8 mouse cellular contexts compared by ENCODE assay signal in the genomic region with DNA sequence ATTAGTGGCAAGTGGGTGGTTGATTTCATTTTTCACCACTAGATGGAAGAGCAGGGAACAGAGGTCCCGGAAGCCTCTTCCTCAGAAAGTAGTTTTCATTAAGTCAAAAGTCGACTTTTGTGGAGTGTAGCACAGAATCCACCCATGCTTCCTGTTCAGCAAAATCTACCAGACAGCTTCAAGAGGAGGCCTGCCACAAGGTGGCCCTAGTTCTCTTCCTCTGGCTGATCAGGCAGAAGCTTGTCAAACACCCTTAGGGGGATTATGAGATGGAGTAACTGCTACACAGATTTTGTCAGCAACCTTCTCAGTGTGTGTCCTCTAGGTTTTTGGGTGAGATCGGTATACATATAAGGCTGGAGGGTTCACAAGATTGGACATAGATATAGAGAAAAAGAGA. TPM values are rescaled to one million over a fixed set of nuclear protein-coding genes. Genes with fewer than 3 reads are reported as not detected.
DNase-seq lines count a peak whose midpoint lies in the region; ATAC-seq and TF ChIP-seq lines count a peak whose summit lies in the region.

No protein-coding gene starts in this region.

- DNase-seq in hindbrain, postnatal 0 days (ENCODE audit: low spot score): no peak
- DNase-seq in hindbrain, embryonic 10.5 days (ENCODE audit: low spot score): no peak
- peak; percentile 52 for DNase-seq in NIH3T3 (ENCODE audit: low read depth)
- DNase-seq in heart, postnatal 0 days (ENCODE audit: low spot score): peak; percentile 21
- peak; percentile 31 to 50 for DNase-seq in lung, postnatal 4 days
- no peak for DNase-seq in ovary, postnatal 10 days (ENCODE audit: low spot score)
- no peak for DNase-seq in left cerebral cortex, adult 9 months (ENCODE audit: low spot score in 2 of 2)
- no peak for DNase-seq in urinary bladder, postnatal 14 days (ENCODE audit: low spot score)

- ATAC-seq in hindbrain, postnatal 0 days: no peak
- no peak for ATAC-seq in heart, postnatal 0 days (ENCODE audit: insufficient read depth, low read depth)

- no peak overlapping the region for H3K27ac ChIP-seq in hindbrain, postnatal 0 days
- H3K27ac ChIP-seq in hindbrain, embryonic 10.5 days: no peak overlapping the region
- H3K27ac ChIP-seq in heart, postnatal 0 days (ENCODE audit: low read depth): no peak overlapping the region

- no peak for TF ChIP-seq EP300 in heart, postnatal 0 days (IDR thresholded peaks at IDR 0.05; ENCODE audit: low read depth)

- no peaks in the 10 kb centered on the region for H3K27me3 ChIP-seq in hindbrain, postnatal 0 days (ENCODE audit: insufficient read depth, low read length)
- H3K27me3 ChIP-seq in hindbrain, embryonic 10.5 days (ENCODE audit: insufficient read depth, poor library complexity, severe bottlenecking): no peaks in the 10 kb centered on the region
- H3K27me3 ChIP-seq in heart, postnatal 0 days (ENCODE audit: control insufficient read depth, insufficient read depth, low read length): no peaks in the 10 kb centered on the region

- no peaks in the 10 kb centered on the region for H3K9me3 ChIP-seq in hindbrain, postnatal 0 days (ENCODE audit: low read length)
- H3K9me3 ChIP-seq in hindbrain, embryonic 10.5 days: no peaks in the 10 kb centered on the region
- no peaks in the 10 kb centered on the region for H3K9me3 ChIP-seq in heart, postnatal 0 days (replicated peaks; ENCODE audit: control insufficient read depth, low read length)

- 67% methylated on average over 3 of the region's 3 CpGs for WGBS in hindbrain, postnatal 0 days
- 78% methylated on average over 3 of the region's 3 CpGs for WGBS in hindbrain, embryonic 10.5 days
- WGBS in heart, postnatal 0 days: 51% methylated on average over 3 of the region's 3 CpGs

- H3K4me1 ChIP-seq in hindbrain, postnatal 0 days (ENCODE audit: insufficient read depth, low read length): no peaks in the 10 kb centered on the region
- H3K4me1 ChIP-seq in hindbrain, embryonic 10.5 days (replicated peaks): no peaks in the 10 kb centered on the region
- H3K4me1 ChIP-seq in heart, postnatal 0 days (ENCODE audit: control insufficient read depth, insufficient read depth): no peaks in the 10 kb centered on the region

- no peak overlapping the region for H3K9ac ChIP-seq in hindbrain, postnatal 0 days (replicated peaks; ENCODE audit: low read length)
- no peak overlapping the region for H3K9ac ChIP-seq in heart, postnatal 0 days (replicated peaks; ENCODE audit: low read depth, low read length)

- no peak overlapping the region for H3K4me2 ChIP-seq in hindbrain, postnatal 0 days (ENCODE audit: low read depth, low read length)
- no peak overlapping the region for H3K4me2 ChIP-seq in heart, postnatal 0 days (ENCODE audit: low read depth, low read length)

- peak; percentile 55 for TF ChIP-seq CTCF in hindbrain, postnatal 0 days (IDR thresholded peaks at IDR 0.05; ENCODE audit: low read depth)
- peak; percentile 55 for TF ChIP-seq CTCF in heart, postnatal 0 days (IDR thresholded peaks at IDR 0.05; ENCODE audit: low read depth)

- H3K36me3 ChIP-seq in hindbrain, postnatal 0 days (ENCODE audit: insufficient read depth, low read length): no peaks in the 10 kb centered on the region
- no peaks in the 10 kb centered on the region for H3K36me3 ChIP-seq in hindbrain, embryonic 10.5 days
- H3K36me3 ChIP-seq in heart, postnatal 0 days (replicated peaks; ENCODE audit: control insufficient read depth, insufficient read depth, low read length): no peaks in the 10 kb centered on the region

- H3K4me3 ChIP-seq in hindbrain, postnatal 0 days (ENCODE audit: low read length): no peak overlapping the region
- H3K4me3 ChIP-seq in hindbrain, embryonic 10.5 days: no peak overlapping the region
- no peak overlapping the region for H3K4me3 ChIP-seq in heart, postnatal 0 days (ENCODE audit: low read depth, low read length)

RNA-seq across cellular contexts. Expression of a gene that starts 23.4 kb away (rescaled TPM):
- total RNA-seq in hindbrain, postnatal 0 days (2014; rRNA removed): not detected in 2 replicates
- not detected in 2 replicates for polyA plus RNA-seq in hindbrain, postnatal 0 days (2015; fragmentation: Nextera tagmentation; extraction: Ambion mirVana)
- polyA plus RNA-seq in hindbrain, embryonic 10.5 days (2016; fragmentation: Nextera tagmentation; extraction: Ambion mirVana): not detected in 2 replicates
- not detected in 2 replicates for total RNA-seq in heart, postnatal 0 days (2014; rRNA removed; ENCODE audit: low replicate concordance)
- not detected in 2 replicates for polyA plus RNA-seq in heart, postnatal 0 days (2015; fragmentation: Nextera tagmentation; extraction: Ambion mirVana)

RNA-seq across cellular contexts. Expression of a gene that starts 38.2 kb away (rescaled TPM):
- 0.68 TPM in 1 of 2 replicates, not detected in the other for total RNA-seq in hindbrain, postnatal 0 days (2014; rRNA removed)
- polyA plus RNA-seq in hindbrain, postnatal 0 days (2015; fragmentation: Nextera tagmentation; extraction: Ambion mirVana): 0.14 TPM in 1 of 2 replicates, not detected in the other
- polyA plus RNA-seq in hindbrain, embryonic 10.5 days (2016; fragmentation: Nextera tagmentation; extraction: Ambion mirVana): 0.11 TPM in 1 of 2 replicates, not detected in the other
- total RNA-seq in heart, postnatal 0 days (2014; rRNA removed; ENCODE audit: low replicate concordance): 0.08 TPM in 1 of 2 replicates, not detected in the other
- not detected in 2 replicates for polyA plus RNA-seq in heart, postnatal 0 days (2015; fragmentation: Nextera tagmentation; extraction: Ambion mirVana)

RNA-seq across cellular contexts. Expression of a gene that starts 39.9 kb away (rescaled TPM):
- total RNA-seq in hindbrain, postnatal 0 days (2014; rRNA removed): not detected in 2 replicates
- polyA plus RNA-seq in hindbrain, postnatal 0 days (2015; fragmentation: Nextera tagmentation; extraction: Ambion mirVana): not detected in 2 replicates
- not detected in 2 replicates for polyA plus RNA-seq in hindbrain, embryonic 10.5 days (2016; fragmentation: Nextera tagmentation; extraction: Ambion mirVana)
- not detected in 2 replicates for total RNA-seq in heart, postnatal 0 days (2014; rRNA removed; ENCODE audit: low replicate concordance)
- not detected in 2 replicates for polyA plus RNA-seq in heart, postnatal 0 days (2015; fragmentation: Nextera tagmentation; extraction: Ambion mirVana)

Comparison
In these comparisons a context has a peak if more than half of its experiments do, and no peak if none do; other contexts are left out.
1. DNase-seq: peak in NIH3T3 (single experiment), heart, postnatal 0 days (single experiment) and lung, postnatal 4 days (2 of 2); none in hindbrain, postnatal 0 days (single experiment), hindbrain, embryonic 10.5 days (single experiment), ovary, postnatal 10 days (single experiment), left cerebral cortex, adult 9 months (0 of 2) and urinary bladder, postnatal 14 days (single experiment).